Mouse (Mus musculus) testis, adult 2 months (tissue): ENCODE measurements around the gene 4930404N11Rik.

Experiments used
- CTCF ChIP-seq: fragments of 200-500 bp; IDR thresholded peaks from 2 replicates; pipeline ENCODE4 v1.5.1; 2012; ENCODE audit warnings: low read depth, mild to moderate bottlenecking, inconsistent platforms, low read length, moderate library complexity; ENCODE audit not compliant: control insufficient read depth, insufficient read depth, insufficient replicate concordance
- POLR2A ChIP-seq: fragments of 200-500 bp; IDR thresholded peaks from 2 replicates; pipeline ENCODE4 v1.6.1; 2012; ENCODE audit warnings: low read depth, mild to moderate bottlenecking, inconsistent platforms, low read length, moderate library complexity; ENCODE audit not compliant: control insufficient read depth

DNA sequence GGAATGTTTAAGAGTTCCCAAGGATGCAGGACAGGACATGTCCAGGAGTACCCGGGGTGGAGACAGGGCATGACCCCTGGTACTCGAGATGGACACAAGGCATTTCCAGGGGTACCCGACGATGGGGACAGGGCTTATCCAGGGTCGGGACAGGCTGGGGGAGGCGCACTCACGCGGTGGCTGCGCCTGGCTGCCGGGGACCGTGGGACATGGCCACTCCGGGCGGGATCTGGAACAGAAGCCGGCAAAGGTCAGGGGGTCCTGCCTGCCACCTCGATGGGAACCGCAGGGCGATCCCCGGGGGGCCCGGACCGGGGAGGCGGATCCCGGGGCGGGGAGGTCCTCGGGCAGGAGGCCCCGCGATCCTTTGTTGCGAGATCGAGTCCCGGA, 15.7 kb downstream of the 4930404N11Rik start:
- TF ChIP-seq CTCF (no peak), POLR2A (no peak)
